Mouse (Mus musculus) hematopoietic stem cell, adult 5-6 weeks (primary cell): ENCODE measurements around the gene Edc4. TPM values are rescaled to one million over a fixed set of nuclear protein-coding genes. Genes with fewer than 3 reads are reported as not detected.

Experiments
- ATAC-seq, 2 experiments: fragments of 125-278 bp in 1 of 2; replicated peaks in 1 of 2; 2 replicates each; pipeline ENCODE4 v1.8.0; 2016 to 2017; ENCODE audit warnings: inconsistent platforms in 2 of 2, mild to moderate bottlenecking in 2 of 2, moderate number of reproducible peaks in 2 of 2, low read depth in 1 of 2, moderate TSS enrichment in 1 of 2; ENCODE audit not compliant: low FRiP score in 2 of 2, poor library complexity in 2 of 2, severe bottlenecking in 2 of 2, insufficient read depth in 1 of 2, low TSS enrichment in 1 of 2
- total RNA-seq: library from RNA; stranded (forward); fragments of 172-1452, 232-1000 nt; gene quantifications from 2 replicates; pipeline ENCODE4 v1.2.3, GENCODE M21; 2017

Gene Edc4
- total RNA-seq, 1 experiment from 2014 or later: 23.4 TPM

DNA sequence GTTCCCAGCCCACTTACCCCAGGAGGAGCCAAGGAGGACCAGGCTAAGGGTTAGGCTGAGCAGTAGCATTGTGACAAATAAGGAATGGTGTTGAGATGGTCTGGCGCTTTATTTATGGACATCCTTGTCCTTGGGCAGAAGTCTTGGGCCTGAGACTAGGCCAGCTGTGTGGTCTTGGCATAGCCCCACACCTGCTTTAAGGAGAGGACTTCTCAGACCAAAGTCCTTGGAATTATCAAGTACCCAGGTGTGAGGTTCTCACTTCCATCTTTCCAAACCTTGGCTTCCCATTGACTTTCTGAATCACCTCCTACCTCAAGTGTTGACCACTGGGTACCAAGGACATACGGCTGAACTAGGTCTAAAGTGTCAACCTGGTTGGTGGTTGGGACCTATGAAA, 53.1 kb downstream of the Edc4 start, which contains the start of gene Ctrl:
TSS of gene Ctrl (minus strand) at position 101 of the 400 bp plus-strand sequence.
- no peak for ATAC-seq

DNA sequence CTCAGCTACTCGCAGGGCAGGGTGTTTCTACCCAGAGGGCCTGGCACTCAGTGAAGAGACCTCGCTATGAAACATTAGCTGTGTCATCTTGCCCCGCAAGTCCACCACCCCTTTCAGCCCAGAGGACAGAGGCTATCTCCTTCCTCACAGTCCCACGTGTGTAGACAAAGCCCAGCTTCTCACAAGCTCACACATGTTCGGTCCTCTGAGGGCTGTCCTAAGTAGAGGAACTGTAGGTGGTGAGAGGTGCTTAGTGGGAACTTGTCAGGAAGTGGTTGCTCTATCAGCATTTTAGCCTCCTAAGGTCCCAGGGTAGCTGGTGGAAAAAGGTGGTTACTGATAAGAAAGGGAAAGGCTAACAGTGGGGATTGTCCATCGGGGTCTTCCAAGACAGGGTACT, 54.4 kb downstream of the Edc4 start:
- no peak for ATAC-seq

DNA sequence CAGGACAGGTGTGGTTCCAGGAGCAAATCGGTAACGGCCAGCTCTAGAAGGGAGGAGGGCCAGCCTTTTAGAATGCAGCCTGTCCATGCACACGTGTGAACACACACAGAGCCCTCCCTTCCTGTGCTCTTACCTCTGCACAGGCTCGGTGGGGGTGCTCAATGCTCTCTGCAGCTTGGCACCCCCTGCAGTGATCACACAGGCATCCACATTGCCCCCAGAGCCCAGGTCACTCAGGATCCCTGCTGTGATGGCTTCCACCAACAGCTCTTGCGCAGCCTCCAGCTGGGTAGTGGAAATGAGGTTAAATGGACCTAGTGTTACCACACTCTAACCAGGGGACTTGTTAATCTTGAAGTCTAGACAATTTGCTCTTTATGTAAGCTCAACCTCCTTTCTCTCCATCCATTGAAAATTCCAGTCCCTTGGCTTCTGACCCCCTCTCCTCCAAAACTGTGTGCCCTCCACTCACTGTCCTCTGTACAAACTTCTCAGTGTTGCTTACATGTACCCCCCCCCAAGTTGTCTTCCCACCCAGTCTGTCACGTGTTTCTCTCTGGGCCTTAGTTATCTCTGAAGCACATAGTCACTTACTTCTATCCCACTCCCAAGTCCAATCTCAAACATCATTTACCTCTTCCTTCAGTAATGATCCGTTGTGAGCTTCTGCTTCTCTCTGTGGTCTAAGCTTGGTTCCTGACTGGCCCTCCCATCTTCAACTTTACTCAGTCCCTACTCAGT, 55.4 kb downstream of the Edc4 start:
- ATAC-seq: no peak

DNA sequence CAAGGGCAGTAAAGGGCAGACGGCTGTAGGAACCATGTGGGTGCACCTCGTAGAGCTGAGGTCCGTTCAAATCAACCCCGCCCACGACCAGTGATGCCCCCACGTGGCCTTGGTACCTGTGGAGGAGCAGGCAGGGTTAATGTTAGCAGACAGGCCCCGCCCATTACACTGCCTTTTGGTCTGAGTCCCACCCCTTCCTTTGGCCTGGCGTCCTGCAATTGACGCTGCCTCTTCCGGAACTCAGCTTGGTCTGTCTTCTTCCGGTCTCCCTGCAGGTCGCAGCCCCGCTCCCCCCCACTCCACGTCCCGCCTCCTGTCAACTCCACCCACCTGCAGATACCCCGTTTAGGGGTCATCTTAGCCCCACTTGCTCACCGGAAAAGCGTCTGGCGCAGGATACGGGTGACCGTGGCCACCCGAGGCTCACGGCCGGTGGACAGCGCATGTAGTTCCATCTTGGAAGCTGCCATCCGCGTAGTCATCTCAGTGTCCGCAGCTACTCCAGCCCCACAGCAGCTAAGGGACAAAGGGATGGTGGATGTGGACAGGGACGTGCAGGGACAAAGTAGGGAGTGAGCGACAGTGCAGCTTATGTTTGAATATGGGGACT, 56.3 kb downstream of the Edc4 start:
- ATAC-seq: peak; percentile 79 to 80

DNA sequence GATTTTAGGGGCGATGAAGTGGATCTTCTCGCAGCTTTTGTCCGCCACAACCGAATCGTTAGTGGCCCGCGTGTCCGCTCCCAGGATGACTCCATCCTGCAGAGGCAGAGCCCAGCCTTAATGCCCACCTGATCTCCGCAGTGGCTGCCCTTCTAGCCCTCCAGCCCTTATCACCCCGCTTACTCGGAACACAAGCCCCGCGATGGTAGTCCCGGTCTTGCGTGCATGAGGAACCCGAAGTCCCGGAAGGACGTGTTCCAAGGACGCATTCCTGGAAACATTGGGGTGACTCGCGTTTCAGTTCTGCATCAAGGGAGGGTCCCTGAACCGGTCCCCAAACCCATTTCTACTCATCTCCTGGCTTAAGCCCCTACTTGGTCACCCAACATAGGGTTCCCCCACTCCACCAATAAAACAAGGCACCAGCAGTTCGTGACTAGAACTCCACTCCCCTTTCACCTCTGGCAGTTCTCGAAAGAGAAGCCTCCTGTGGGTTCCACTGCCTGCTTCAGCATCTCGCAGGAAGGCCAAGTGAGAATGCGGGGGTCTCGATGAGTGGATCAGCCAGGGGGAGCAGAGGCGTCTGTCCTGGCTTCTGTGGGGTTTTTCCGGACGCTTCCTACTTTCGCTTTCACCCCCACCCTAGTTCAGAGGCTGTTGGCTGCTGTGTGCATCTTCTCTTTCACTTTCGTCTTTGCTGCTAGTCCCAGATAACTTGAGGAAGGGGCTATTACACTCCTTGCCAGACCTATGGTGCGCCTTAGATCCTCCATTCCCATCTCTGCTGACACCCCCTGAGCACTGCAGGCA, 57.0 kb downstream of the Edc4 start:
- ATAC-seq: peak; percentile 42 to 65

DNA sequence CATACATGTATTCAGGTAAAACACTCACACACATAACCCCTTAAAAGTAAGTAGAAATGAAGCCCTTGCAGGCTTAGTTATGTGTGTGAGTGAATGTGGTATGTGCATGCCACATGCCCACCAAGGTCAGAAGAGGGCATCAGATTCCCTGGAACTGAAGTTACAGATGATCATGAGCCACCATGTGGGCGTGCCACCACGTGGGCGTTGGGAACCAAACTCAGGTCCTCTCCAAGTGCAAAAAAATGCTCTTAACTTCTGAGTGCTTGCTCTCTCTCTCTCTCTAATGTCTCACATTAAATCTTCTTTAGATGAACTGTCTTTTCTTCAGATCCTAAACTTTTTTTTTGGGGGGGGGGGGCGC, 57.6 kb downstream of the Edc4 start, which contains the start of gene Psmb10:
TSS of gene Psmb10 (minus strand) at position 139 of the 364 bp plus-strand sequence.
- peak; percentile 19 to 46; a peak in 3 of 4 replicates for ATAC-seq

DNA sequence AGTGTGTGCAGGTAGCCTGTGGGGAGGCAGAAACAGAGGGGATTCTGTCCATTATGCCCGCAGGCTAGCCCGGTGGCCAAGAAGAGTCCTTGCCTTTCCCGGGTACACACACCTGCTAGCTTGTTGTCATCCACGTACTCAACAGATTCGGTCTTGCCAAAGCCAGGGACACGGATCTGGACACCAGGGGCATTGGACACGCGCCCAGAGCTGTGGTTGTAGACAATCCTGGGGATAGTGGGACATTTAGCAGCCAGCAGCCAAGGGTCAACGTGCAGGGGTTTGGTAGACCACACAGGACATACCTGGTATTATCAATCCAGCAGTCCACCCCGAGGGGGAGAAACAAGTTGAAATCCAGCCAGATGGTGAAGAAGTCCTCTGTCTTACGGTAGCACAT, 61.3 kb downstream of the Edc4 start:
- ATAC-seq: no peak

DNA sequence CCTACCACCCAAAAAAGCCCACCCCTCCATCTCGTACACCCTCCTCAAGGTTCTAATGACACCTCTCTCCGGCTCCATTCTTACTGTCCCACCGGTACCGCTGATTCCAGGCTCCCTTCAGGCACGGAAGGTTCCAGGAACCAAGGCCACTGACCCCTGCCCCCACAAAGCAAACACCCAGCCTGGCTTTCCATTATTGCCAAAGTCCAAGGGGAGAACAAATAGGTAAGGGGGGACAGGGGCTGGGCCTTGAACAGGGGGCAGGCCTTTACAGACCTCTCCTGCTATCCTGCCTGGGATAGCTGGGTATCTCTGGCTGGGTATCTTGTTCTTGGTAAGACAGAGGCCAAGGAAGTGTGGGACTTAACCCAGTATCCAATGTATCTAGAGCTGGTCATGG, 61.9 kb downstream of the Edc4 start:
- ATAC-seq: no peak

DNA sequence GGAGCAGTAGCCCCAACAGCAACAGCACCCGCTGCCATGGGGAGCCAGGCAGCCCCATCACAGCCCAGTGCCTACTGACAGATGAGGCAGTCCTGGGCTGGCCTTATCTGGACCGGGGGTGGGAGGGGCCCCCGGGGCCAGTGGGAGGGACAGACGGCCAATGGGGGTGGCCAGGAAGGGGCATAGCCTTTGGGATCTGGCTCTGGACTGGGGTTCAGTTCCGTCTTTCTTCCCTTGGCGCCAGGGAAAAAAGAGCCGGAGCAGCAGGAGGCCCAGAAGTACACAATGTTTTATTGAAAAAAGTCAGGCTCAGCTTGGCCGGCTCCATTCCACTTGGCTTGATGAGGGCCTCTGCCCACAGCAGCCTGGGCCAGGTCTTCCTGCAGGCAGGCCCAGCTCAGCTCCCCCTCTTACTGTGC, 62.6 kb downstream of the Edc4 start, which contains the start of gene Lcat:
TSS of gene Lcat (minus strand) at position 62 of the 419 bp plus-strand sequence.
- no peak for ATAC-seq

Other genes with a start within 250 kb of the Edc4 start
- 116 and 202 TPM in 2 replicates for gene Ctcf, start 244.3 kb upstream of the Edc4 start, total RNA-seq
- not detected in 2 replicates for gene Agrp, start 243.5 kb upstream of the Edc4 start, total RNA-seq
- gene Carmil2, start 194.6 kb upstream of the Edc4 start, total RNA-seq: 14.7 and 15.1 TPM in 2 replicates
- 13.9 and 26.7 TPM in 2 replicates for gene Acd, start 179.8 kb upstream of the Edc4 start, total RNA-seq
- gene Pard6a, start 179.7 kb upstream of the Edc4 start, total RNA-seq: 22.8 and 66.2 TPM in 2 replicates
- 1.2 TPM in 1 of 2 replicates, not detected in the other for gene 4933405L10Rik, start 173.2 kb upstream of the Edc4 start, total RNA-seq
- gene Enkd1, start 172.7 kb upstream of the Edc4 start, total RNA-seq: 16.1 and 17.6 TPM in 2 replicates
- gene Gfod2, start 122.2 kb upstream of the Edc4 start, total RNA-seq: 1.6 and 5.8 TPM in 2 replicates
- gene Ranbp10, start 53.5 kb upstream of the Edc4 start, total RNA-seq: 7.1 and 10.3 TPM in 2 replicates
- not detected in 2 replicates for gene Tsnaxip1, start 53.1 kb upstream of the Edc4 start, total RNA-seq
- gene Cenpt, start 27.6 kb upstream of the Edc4 start, total RNA-seq: 14.3 and 14.6 TPM in 2 replicates
- 25.8 and 28.3 TPM in 2 replicates for gene Thap11, start 25.7 kb upstream of the Edc4 start, total RNA-seq
- gene Nutf2, start 20.3 kb upstream of the Edc4 start, total RNA-seq: 58.5 and 70.2 TPM in 2 replicates
- gene Nrn1l, start 12.7 kb downstream of the Edc4 start, total RNA-seq: not detected in 2 replicates
- 23.3 and 27.5 TPM in 2 replicates for gene Pskh1, start 19.6 kb downstream of the Edc4 start, total RNA-seq
- not detected in 2 replicates for gene Ctrl, start 53.0 kb downstream of the Edc4 start, total RNA-seq
- 38.8 and 79.5 TPM in 2 replicates for gene Psmb10, start 57.6 kb downstream of the Edc4 start, total RNA-seq
- gene Lcat, start 62.5 kb downstream of the Edc4 start, total RNA-seq: not detected in 2 replicates
- gene Slc12a4, start 85.2 kb downstream of the Edc4 start, total RNA-seq: 1.4 and 8.0 TPM in 2 replicates
- not detected in 2 replicates for gene Dpep3, start 98.5 kb downstream of the Edc4 start, total RNA-seq
- 5.0 and 14.4 TPM in 2 replicates for gene Dus2, start 110.5 kb downstream of the Edc4 start, total RNA-seq
- gene Dpep2nb, start 125.1 kb downstream of the Edc4 start, total RNA-seq: not detected in 2 replicates
- gene Ddx28, start 131.0 kb downstream of the Edc4 start, total RNA-seq: 10.1 and 12.8 TPM in 2 replicates
- gene Nfatc3, start 178.0 kb downstream of the Edc4 start, total RNA-seq: 34.5 and 42.0 TPM in 2 replicates